Mouse (Mus musculus) neural tube, embryonic 11.5 days (tissue): ENCODE measurements at regions not wholly inside any gene's neighbourhood (a gene's known extent, or its start where the extent isn't known, plus 50 kb on each side); places are given as distances from the start of the nearest gene placed in this dataset.

Source experiments
- ATAC-seq: fragments of 200-750 bp; cut with Nextera tagmentation; 2 replicates; pipeline ENCODE4 v1.8.0; 2017; ENCODE audit warnings: moderate number of reproducible peaks, mild to moderate bottlenecking, moderate TSS enrichment, moderate library complexity; ENCODE audit not compliant: insufficient read depth, low FRiP score, low TSS enrichment
- DNase-seq: peaks from one replicate; pipeline ENCODE4 v3.0.0-alpha.2; 2015; ENCODE audit warnings: low spot score
- H3K27ac ChIP-seq: fragments of 300-500 bp; sonication (generic); 2 replicates; pipeline ENCODE4 v1.5.1; 2014; ENCODE audit warnings: low read depth, mild to moderate bottlenecking, low read length
- H3K27me3 ChIP-seq: fragments of 300-500 bp; sonication (generic); 2 replicates; pipeline ENCODE4 v1.6.1; 2014; ENCODE audit warnings: mild to moderate bottlenecking, low read length, mixed read lengths; ENCODE audit not compliant: control insufficient read depth, insufficient read depth
- H3K36me3 ChIP-seq: fragments of 300-500 bp; sonication (generic); 2 replicates; pipeline ENCODE4 v1.6.1; 2014; ENCODE audit warnings: mild to moderate bottlenecking, low read length, moderate library complexity, mixed read lengths; ENCODE audit not compliant: control insufficient read depth, insufficient read depth
- H3K4me1 ChIP-seq: fragments of 300-500 bp; sonication (generic); 2 replicates; pipeline ENCODE4 v1.6.1; 2014; ENCODE audit warnings: low read length, mixed read lengths; ENCODE audit not compliant: control insufficient read depth, insufficient read depth
- H3K4me2 ChIP-seq: fragments of 300-500 bp; sonication (generic); 2 replicates; pipeline ENCODE4 v1.6.1; 2014; ENCODE audit warnings: low read depth, mild to moderate bottlenecking, moderate library complexity
- H3K4me3 ChIP-seq: fragments of 300-500 bp; sonication (generic); 2 replicates; pipeline ENCODE4 v1.5.1; 2014; ENCODE audit warnings: low read depth, low read length
- H3K9ac ChIP-seq: fragments of 300-500 bp; sonication (generic); 2 replicates; pipeline ENCODE4 v1.6.1; 2014; ENCODE audit warnings: mild to moderate bottlenecking, low read length
- H3K9me3 ChIP-seq: fragments of 300-500 bp; sonication (generic); 2 replicates; pipeline ENCODE4 v1.6.1; 2016; ENCODE audit warnings: low read length; ENCODE audit not compliant: control insufficient read depth
- WGBS: fragments of 180-500 bp; shearing (Covaris S2); extraction: QIAGEN DNeasy Blood & Tissue Kit; methylation state at CpG from one replicate; pipeline ENCODE4 v1.1.7; 2014; 5-methylcytosine and 5-hydroxymethylcytosine counted together

DNA sequence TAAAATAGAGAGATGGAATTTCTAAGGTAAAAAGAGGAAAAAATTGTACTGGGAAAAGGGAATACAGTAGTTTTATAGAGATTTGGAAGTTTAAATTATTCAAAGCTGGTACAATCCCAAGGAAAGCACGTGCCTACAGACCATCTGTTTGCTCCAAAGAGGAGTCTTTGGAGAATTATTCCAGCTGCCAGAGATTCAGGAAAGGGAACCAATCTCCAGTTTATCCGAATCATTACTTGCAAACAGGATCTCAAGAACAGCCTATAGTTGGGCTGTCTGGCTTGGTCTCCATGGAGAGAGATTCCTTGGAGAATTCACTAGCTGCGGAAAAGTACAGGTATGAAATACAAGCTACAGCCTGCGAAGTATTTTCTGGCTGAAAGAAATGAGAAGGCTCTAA is 491.3 kb upstream of the Negr1 start:
- no peak overlapping the region for H3K4me2 ChIP-seq
- WGBS, result 84% methylated on average over 4 of the region's 4 CpGs
- H3K9ac ChIP-seq, result no peak overlapping the region
- no peak for ATAC-seq
- no peak for DNase-seq
- H3K36me3 ChIP-seq, result no peaks in the 10 kb centered on the region
- H3K4me3 ChIP-seq, result no peak overlapping the region
- H3K27me3 ChIP-seq, result no peaks in the 10 kb centered on the region
- H3K27ac ChIP-seq, result no peak overlapping the region
- H3K9me3 ChIP-seq, result no peaks in the 10 kb centered on the region
- no peaks in the 10 kb centered on the region for H3K4me1 ChIP-seq

DNA sequence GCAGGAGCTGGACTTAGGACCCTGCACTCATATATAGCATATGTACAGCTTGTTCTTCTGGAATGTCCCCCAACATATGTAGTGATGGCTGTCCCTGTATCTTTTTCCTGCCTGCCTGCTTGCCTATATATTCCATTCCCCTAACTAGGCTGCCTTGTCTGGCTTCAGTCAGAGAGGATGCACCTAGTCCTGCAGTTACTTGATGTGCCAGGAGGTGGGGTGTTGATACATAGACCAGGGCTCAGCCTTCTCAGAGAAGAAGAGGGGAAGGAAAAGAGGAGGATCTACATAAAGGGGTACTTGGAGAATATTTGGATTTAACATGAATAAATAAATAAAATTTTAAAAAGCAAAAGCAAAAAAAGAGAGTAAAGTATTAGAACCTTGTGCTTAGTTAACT is 479.3 kb upstream of the Negr1 start:
- ATAC-seq, result no peak
- Histone ChIP-seq H3K4me2 (no peak overlapping the region), H3K27me3 (no peaks in the 10 kb centered on the region), H3K9me3 (no peaks in the 10 kb centered on the region), H3K9ac (no peak overlapping the region), H3K4me1 (no peaks in the 10 kb centered on the region), H3K4me3 (no peak overlapping the region), H3K36me3 (no peaks in the 10 kb centered on the region), H3K27ac (no peak overlapping the region)
- DNase-seq, result no peak

DNA sequence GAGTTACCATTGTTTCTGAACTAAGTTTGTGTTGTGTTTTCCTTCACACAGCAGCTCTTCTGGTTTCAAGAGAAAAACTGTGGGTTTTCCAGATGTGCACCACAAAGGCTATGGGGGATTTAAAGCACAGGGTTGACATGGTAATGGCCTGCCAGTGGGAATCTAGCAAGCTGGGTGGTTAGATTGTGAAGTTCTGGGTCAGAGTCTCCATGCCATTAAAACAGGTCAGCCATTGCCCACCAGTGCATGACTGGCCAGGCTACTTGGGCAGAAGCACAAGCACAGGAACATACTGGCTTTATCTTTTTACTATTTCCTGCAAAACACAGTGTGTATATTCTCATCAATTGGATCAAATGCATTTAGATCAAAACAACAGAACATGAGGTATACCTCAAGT is 467.9 kb upstream of the Negr1 start:
- H3K4me3 ChIP-seq, result no peak overlapping the region
- H3K27me3 ChIP-seq, result no peaks in the 10 kb centered on the region
- ATAC-seq (no peak), DNase-seq (no peak)
- no peaks in the 10 kb centered on the region for H3K36me3 ChIP-seq
- H3K9ac ChIP-seq, result no peak overlapping the region
- H3K9me3 ChIP-seq, result no peaks in the 10 kb centered on the region
- no peaks in the 10 kb centered on the region for H3K4me1 ChIP-seq
- H3K27ac ChIP-seq, result no peak overlapping the region
- H3K4me2 ChIP-seq, result no peak overlapping the region

DNA sequence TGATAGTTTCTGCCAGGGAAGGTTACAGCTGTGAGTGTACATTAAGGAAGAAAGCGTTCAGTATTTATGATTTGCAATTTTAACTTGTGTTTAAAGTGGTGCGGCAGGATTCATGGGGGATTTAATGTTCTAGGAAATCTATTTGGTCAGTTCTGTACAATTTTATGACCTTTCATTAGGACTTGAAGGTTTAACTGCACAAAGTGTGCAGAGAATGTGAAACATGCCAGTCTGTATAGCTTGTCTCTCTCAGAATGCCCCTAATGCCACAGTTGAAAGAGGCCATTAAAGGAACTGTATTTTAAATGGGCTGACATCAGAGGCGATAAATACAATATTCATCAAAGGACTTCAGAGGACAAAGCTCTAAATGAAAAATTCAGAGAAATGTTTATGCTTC is 466.6 kb upstream of the Negr1 start:
- whole genome bisulfite sequencing, result 85% methylated on average over 3 of the region's 3 CpGs
- no peak for ATAC-seq

DNA sequence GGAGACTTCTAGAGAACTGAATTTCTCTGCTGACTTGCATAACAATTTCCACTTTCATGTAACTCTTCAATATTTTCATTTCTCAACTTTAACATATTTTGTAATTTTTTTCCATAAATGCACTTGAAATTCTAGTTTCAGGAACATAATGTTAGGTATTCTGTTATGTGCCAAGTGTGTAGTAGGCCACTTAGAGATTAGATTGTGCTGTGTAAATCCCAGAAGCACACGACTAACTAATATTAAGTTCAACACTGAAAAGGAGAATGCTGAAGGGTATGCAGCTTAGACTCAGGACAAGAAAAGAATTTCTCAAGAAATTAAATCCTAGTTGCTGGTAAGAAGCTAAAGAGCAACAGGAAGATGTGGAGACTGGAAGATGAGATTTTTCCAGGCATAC is 455.8 kb upstream of the Negr1 start:
- no peaks in the 10 kb centered on the region for H3K9me3 ChIP-seq
- no peak overlapping the region for H3K4me2 ChIP-seq
- H3K27me3 ChIP-seq, result no peaks in the 10 kb centered on the region
- no peak for ATAC-seq
- H3K4me3 ChIP-seq, result no peak overlapping the region
- 89% methylated on average over 1 of the region's 1 CpGs for WGBS
- DNase-seq, result no peak
- no peak overlapping the region for H3K27ac ChIP-seq
- no peak overlapping the region for H3K9ac ChIP-seq
- no peaks in the 10 kb centered on the region for H3K4me1 ChIP-seq
- H3K36me3 ChIP-seq, result no peaks in the 10 kb centered on the region

More for the DNA sequence above, 466.6 kb upstream of the Negr1 start:
- Histone ChIP-seq H3K4me2 (no peak overlapping the region), H3K36me3 (no peaks in the 10 kb centered on the region), H3K27ac (no peak overlapping the region), H3K9ac (no peak overlapping the region), H3K4me3 (no peak overlapping the region), H3K27me3 (no peaks in the 10 kb centered on the region), H3K4me1 (no peaks in the 10 kb centered on the region), H3K9me3 (no peaks in the 10 kb centered on the region)
- no peak for DNase-seq

- 21% methylated on average over 3 of the region's 3 CpGs for WGBS
- Histone ChIP-seq H3K4me2 (no peak overlapping the region), H3K9me3 (no peaks in the 10 kb centered on the region), H3K36me3 (no peaks in the 10 kb centered on the region), H3K27ac (no peak overlapping the region), H3K4me1 (no peaks in the 10 kb centered on the region), H3K27me3 (no peaks in the 10 kb centered on the region), H3K9ac (no peak overlapping the region), H3K4me3 (no peak overlapping the region)
- ATAC-seq, result no peak
- DNase-seq, result no peak
Measured at GRCm38 (mm10) chr3:156120341-156120740, 441.3 kb upstream of the Negr1 start.

GRCm38 (mm10) chr3:156131598-156131997 is 430.0 kb upstream of the Negr1 start:
- H3K4me3 ChIP-seq, result no peak overlapping the region

DNA sequence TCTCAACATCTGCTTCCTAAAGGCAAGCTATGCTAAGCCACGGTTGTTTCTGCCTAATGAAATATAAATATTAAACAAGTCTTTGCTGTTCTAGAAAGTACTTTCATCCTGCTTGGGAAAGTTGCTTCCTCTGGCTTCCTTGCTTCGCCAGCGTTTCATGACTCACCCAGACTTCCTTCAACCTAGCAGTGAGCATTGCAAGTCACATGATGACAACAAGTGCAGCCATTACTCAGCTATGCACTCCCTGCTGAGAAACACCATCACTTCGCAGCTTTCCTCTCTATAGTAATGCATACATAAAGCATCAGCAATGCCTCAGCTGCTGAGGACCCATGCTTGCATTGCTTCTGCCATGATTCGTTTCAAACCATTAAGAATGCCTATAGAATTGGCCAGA is 420.2 kb upstream of the Negr1 start:
- no peak for DNase-seq
- WGBS, result 70% methylated on average over 5 of the region's 5 CpGs
- no peak for ATAC-seq
- no peaks in the 10 kb centered on the region for H3K9me3 ChIP-seq
- H3K4me1 ChIP-seq, result no peaks in the 10 kb centered on the region
- H3K27ac ChIP-seq, result no peak overlapping the region
- H3K4me2 ChIP-seq, result no peak overlapping the region
- H3K4me3 ChIP-seq, result no peak overlapping the region
- no peaks in the 10 kb centered on the region for H3K27me3 ChIP-seq
- no peaks in the 10 kb centered on the region for H3K36me3 ChIP-seq
- H3K9ac ChIP-seq, result no peak overlapping the region

More at GRCm38 (mm10) chr3:156131598-156131997, 430.0 kb upstream of the Negr1 start:
- Histone ChIP-seq H3K4me1 (no peaks in the 10 kb centered on the region), H3K27ac (no peak overlapping the region), H3K9me3 (no peaks in the 10 kb centered on the region), H3K9ac (no peak overlapping the region), H3K36me3 (no peaks in the 10 kb centered on the region), H3K27me3 (no peaks in the 10 kb centered on the region), H3K4me2 (no peak overlapping the region)
- DNase-seq (no peak), ATAC-seq (no peak)
- WGBS, result 71% methylated on average over 1 of the region's 1 CpGs

DNA sequence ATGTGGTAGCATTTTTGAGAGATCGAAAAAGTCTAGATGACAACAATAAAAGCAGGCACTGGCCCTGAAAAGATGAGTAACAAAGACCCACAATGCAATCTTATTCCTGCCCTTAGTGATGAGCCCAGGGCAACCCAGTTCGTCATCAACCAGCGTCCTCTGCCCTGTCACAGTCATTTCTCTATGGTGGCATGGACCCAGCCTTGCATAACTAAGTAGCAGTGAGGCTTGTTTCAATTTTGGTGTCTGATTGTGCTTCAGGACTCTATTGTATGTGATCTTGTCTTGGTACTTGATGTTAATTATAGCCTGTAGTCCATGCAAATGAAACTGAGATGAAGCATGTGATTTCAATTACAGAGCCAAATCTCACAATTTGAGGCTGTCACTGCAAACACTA is 412.3 kb upstream of the Negr1 start:
- Histone ChIP-seq H3K9ac (no peak overlapping the region), H3K9me3 (no peaks in the 10 kb centered on the region), H3K27ac (no peak overlapping the region), H3K27me3 (no peaks in the 10 kb centered on the region), H3K36me3 (no peaks in the 10 kb centered on the region), H3K4me2 (no peak overlapping the region), H3K4me1 (no peaks in the 10 kb centered on the region), H3K4me3 (no peak overlapping the region)
- 92% methylated on average over 3 of the region's 3 CpGs for WGBS
- ATAC-seq, result no peak
- no peak for DNase-seq
